Mouse (Mus musculus): ENCODE results near the gene Clock.

GRCm38 (mm10) chr5:76351953-76352611, 47.5 kb upstream of the Clock start:
- no peak for TF ChIP-seq POLR2A (IDR thresholded peaks at IDR 0.05; ENCODE audit: borderline replicate concordance, low read depth, low read length)
- TF ChIP-seq CTCF (IDR thresholded peaks at IDR 0.05; ENCODE audit: low read depth, low read length), result no peak

Data from bone marrow macrophage, adult 2 months (primary cell).